Mouse (Mus musculus): ENCODE measurements around the gene Steap2. TPM values are rescaled to one million over a fixed set of nuclear protein-coding genes. Genes with fewer than 3 reads are reported as not detected.

The Steap2 gene
- polyA plus RNA-seq (2015; fragmentation: Nextera tagmentation; extraction: Ambion mirVana): 1.9 and 2.9 TPM in 2 replicates

DNA sequence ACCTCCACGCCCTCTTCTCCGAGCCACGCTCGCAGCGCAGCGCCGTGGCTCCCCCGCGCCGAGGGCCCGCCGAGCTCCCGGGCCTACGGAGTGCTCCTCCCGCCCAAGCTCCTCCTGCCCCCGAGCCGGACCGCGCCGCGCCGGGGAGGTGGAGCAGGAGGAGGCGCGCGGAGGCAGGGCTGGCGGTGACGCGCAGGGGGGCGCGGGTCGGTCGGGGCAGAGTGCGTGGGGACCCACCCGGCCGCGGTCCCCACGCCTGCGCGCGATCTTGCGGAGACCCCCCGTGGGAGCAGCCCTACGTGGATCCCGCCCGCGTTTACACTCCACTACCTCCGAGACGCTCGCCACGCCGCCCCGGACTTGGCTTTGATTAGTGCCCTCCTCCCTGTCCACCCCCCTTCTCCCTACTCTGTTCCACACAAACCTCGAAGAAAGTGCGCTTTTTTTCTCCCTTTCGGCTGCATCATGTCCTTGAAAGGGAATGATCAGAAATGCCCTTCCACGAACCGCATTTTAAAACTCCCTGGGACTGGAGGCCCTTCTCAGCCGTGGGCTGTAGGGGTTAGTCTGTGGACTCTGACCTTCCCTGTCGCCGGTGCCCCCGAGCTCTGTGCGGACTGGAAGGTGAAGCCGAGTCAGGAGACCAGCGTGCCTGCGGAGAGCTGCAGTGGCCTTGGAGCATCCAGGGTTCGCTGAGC lies at the start of gene Steap2:
TSS of gene Steap2 (minus strand) at position 623 of the 698 bp plus-strand sequence.
- no peak within 1 kb of the TSS for H3K27ac ChIP-seq
- H3K4me2 ChIP-seq: peak within 1 kb of the TSS; percentile 92
- under 1% methylated on average over 56 of the region's 66 CpGs for WGBS
- H3K27me3 ChIP-seq: no peaks in the 10 kb centered on the region
- ATAC-seq (replicated peaks; ENCODE audit: insufficient number of reproducible peaks, insufficient read depth, low FRiP score, low read depth): peak; percentile 90
- no peaks in the 10 kb centered on the region for H3K9me3 ChIP-seq (replicated peaks)
- H3K9ac ChIP-seq: peak within 1 kb of the TSS; percentile 79
- H3K36me3 ChIP-seq: no peaks in the 10 kb centered on the region
- H3K4me1 ChIP-seq (replicated peaks): 0 out of 2 replicates have a peak, but pooled peaks cover 3% of the 10 kb centered on the region
- peak within 1 kb of the TSS; percentile 90 for H3K4me3 ChIP-seq

DNA sequence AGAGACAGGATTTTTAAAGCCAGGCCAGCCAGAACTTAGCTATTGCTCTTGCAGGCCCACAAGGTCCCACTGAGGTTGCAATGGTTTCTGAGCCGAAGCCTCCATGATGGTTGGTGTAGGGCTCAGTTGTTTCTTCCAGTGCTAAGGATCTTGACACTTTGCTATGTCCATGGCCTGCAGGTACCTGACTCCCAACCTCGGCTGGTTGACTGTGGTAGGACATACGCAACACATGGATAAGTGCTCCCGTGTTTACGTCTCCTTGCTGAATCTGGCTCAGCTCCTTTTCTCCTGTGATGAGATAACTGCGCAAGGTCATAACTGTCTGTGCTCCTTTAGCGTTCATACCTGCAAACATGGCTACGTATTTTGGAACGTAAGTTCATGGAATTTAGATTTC lies 40.1 kb upstream of the Steap2 start:
- no peaks in the 10 kb centered on the region for H3K36me3 ChIP-seq
- no peak for ATAC-seq (replicated peaks; ENCODE audit: insufficient number of reproducible peaks, insufficient read depth, low FRiP score, low read depth)
- no peak overlapping the region for H3K9ac ChIP-seq
- H3K4me3 ChIP-seq: no peak overlapping the region
- no peak overlapping the region for H3K4me2 ChIP-seq
- no peaks in the 10 kb centered on the region for H3K9me3 ChIP-seq (replicated peaks)
- H3K27ac ChIP-seq: no peak overlapping the region
- H3K27me3 ChIP-seq: no peaks in the 10 kb centered on the region
- no peaks in the 10 kb centered on the region for H3K4me1 ChIP-seq (replicated peaks)
- 88% methylated on average over 9 of the region's 9 CpGs for WGBS

DNA sequence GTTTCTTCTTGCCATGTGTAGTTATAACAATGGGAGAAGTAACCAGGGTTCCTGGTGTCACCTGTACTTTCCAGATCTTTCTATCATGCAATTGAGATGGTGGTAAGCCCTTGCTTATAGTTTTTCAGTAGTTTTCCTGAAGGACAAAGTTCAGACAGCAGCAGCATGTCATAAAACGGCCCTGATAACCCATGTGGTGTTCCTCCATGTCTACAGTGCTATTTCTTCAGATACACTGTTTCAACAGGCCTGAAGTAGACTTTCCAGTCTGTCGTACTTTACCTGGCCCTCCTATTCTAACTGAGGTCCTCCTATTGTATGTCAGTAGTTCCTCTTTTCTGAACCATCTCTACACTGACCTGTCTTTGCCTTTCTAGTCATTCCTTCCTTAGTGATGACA lies 38.5 kb upstream of the Steap2 start:
- Histone ChIP-seq H3K4me2 (no peak overlapping the region), H3K27me3 (no peaks in the 10 kb centered on the region), H3K4me1 (replicated peaks) (no peaks in the 10 kb centered on the region), H3K27ac (no peak overlapping the region), H3K9me3 (replicated peaks) (no peaks in the 10 kb centered on the region), H3K36me3 (no peaks in the 10 kb centered on the region), H3K4me3 (no peak overlapping the region), H3K9ac (no peak overlapping the region)
- no peak for ATAC-seq (replicated peaks; ENCODE audit: insufficient number of reproducible peaks, insufficient read depth, low FRiP score, low read depth)
- 58% methylated on average over 2 of the region's 2 CpGs for WGBS

DNA sequence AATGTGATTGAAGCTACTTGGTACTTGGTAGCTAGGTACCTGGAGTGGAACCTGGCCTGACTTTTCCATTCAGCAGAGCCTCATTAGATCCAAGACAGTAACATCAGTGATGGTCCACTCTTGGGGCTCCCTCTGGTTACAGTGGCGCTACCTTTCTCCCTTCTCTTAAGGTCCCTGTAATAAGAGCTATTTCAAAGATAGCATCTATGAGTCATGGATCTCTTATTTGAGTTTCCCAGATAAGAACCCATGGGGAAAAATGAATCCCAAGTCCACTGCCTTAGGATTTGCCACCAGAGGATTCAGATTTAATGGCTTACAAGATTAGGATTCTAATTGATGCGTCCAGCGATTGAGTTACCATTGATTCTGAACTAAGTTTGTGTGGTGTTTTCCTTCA lies 37.8 kb upstream of the Steap2 start:
- Histone ChIP-seq H3K4me1 (replicated peaks) (no peaks in the 10 kb centered on the region), H3K4me3 (no peak overlapping the region), H3K4me2 (no peak overlapping the region), H3K9me3 (replicated peaks) (no peaks in the 10 kb centered on the region), H3K27me3 (no peaks in the 10 kb centered on the region), H3K27ac (no peak overlapping the region), H3K36me3 (no peaks in the 10 kb centered on the region), H3K9ac (no peak overlapping the region)
- WGBS: 87% methylated on average over 3 of the region's 3 CpGs
- ATAC-seq (replicated peaks; ENCODE audit: insufficient number of reproducible peaks, insufficient read depth, low FRiP score, low read depth): no peak

DNA sequence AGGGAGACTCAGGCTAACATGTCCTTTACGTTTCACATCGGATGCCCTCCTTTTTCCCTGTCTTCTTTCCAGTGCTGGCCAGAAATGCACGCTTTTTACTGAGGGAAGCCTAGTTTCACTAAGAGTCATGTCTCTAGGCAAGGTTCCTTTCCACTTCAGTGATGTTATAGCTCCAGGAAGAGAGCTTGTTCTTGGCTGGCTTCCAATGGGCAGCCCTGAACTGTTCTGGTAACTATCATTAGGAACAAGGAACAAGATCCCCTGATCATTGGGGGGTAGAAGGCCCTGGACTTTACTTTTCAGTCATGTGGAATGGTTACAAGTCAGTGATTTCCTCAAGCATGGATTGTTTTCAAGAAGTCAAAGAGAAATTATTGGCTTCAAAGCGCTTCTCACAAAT lies 35.5 kb upstream of the Steap2 start:
- WGBS: 85% methylated on average over 4 of the region's 4 CpGs
- ATAC-seq (replicated peaks; ENCODE audit: insufficient number of reproducible peaks, insufficient read depth, low FRiP score, low read depth): no peak
- no peaks in the 10 kb centered on the region for H3K27me3 ChIP-seq
- no peaks in the 10 kb centered on the region for H3K9me3 ChIP-seq (replicated peaks)
- no peak overlapping the region for H3K9ac ChIP-seq
- no peaks in the 10 kb centered on the region for H3K4me1 ChIP-seq (replicated peaks)
- H3K27ac ChIP-seq: no peak overlapping the region
- no peak overlapping the region for H3K4me3 ChIP-seq
- H3K36me3 ChIP-seq: no peaks in the 10 kb centered on the region
- no peak overlapping the region for H3K4me2 ChIP-seq

DNA sequence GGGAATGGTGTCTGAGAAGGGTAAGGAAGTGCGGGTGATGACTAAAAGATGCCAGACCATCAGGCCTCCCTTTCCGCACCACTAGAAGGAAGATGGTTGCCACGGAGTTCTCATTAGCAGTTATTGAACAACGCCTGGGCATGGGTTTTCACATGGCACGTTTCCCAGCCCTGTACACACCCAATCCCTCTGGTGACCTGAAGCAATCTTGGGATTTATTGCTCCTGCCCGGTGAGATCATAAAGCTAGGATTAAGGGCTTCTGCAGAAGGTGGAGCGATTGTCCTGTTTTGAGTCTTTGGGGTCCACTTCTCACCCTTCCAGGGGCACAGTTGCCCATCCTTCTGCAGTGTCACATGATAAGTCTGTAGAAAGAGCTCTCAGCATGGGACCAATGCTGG lies 27.8 kb upstream of the Steap2 start:
- Histone ChIP-seq H3K9me3 (replicated peaks) (no peaks in the 10 kb centered on the region), H3K36me3 (no peaks in the 10 kb centered on the region), H3K4me1 (replicated peaks) (no peaks in the 10 kb centered on the region), H3K27ac (no peak overlapping the region), H3K4me3 (no peak overlapping the region), H3K27me3 (no peaks in the 10 kb centered on the region), H3K4me2 (no peak overlapping the region), H3K9ac (no peak overlapping the region)
- 86% methylated on average over 7 of the region's 7 CpGs for WGBS
- ATAC-seq (replicated peaks; ENCODE audit: insufficient number of reproducible peaks, insufficient read depth, low FRiP score, low read depth): no peak

DNA sequence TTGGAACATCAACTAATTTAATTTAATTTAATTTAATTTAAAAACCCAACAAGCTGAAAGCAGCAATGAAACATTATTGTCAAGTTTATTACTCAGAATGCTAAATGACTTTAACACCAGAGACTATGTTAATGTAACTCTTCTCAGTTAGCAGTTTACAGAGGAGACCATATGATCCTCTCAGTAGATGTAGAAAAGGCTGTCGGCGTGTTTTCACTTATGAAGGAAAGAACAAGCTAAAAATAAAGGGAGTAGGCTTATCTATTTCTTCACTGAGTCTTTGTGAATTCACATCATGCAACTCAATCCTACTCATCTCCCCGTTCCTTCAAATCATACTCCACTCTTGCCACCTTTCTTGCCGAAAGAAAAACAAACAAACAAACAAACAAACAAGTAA lies 16.7 kb upstream of the Steap2 start:
- Histone ChIP-seq H3K4me3 (no peak overlapping the region), H3K27ac (no peak overlapping the region), H3K27me3 (no peaks in the 10 kb centered on the region), H3K9ac (no peak overlapping the region), H3K9me3 (replicated peaks) (no peaks in the 10 kb centered on the region), H3K4me1 (replicated peaks) (no peaks in the 10 kb centered on the region), H3K36me3 (no peaks in the 10 kb centered on the region), H3K4me2 (no peak overlapping the region)
- no peak for ATAC-seq (replicated peaks; ENCODE audit: insufficient number of reproducible peaks, insufficient read depth, low FRiP score, low read depth)
- WGBS: 48% methylated on average over 4 of the region's 4 CpGs

DNA sequence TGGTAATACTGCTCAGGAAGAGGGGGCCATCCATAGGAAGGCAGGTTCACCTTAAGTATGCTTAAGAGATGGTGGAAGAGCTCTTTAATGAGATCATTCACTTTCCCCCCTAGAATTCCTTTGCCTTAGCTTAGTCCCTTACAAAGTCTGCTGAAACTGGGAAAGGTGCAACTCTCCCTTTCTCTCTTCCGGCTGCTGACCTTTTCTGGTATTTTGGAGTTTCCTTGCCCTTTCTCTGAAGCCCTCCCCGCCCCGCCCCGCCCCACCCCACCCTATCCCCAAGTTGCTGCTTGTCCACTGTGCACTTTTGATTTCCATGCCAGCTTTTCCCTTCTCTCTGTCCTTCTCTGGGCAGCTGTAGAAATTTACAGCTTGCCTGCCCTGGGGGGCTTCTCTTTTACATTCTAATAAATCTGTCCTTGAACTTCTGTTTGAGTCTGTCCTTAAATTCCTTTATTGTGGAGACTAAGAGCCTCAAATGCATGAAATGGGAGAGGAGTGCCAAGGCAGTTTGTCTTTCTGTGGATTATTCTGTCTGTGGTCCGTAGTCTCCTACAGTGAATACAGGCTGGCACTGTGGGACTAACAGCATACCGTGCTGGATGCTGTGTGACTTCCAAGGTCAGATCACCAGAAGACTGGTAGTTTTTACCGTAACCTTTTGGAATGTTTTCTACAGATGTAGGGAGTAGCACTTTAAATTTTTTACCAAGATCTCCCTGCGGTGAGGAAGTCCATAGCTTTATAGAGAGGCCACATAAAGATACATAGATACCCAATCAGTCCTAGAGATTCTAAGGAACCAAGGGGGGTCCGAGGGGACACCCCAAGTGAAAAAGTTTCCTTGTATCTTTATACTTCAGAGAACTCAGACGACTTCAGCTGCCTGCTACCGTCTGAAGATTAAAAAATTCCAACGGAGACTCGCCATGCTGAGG lies 13.2 kb upstream of the Steap2 start:
- WGBS: 63% methylated on average over 13 of the region's 13 CpGs
- ATAC-seq (replicated peaks; ENCODE audit: insufficient number of reproducible peaks, insufficient read depth, low FRiP score, low read depth): no peak
- Histone ChIP-seq H3K9ac (no peak overlapping the region), H3K27ac (no peak overlapping the region), H3K36me3 (no peaks in the 10 kb centered on the region), H3K27me3 (no peaks in the 10 kb centered on the region), H3K4me2 (no peak overlapping the region), H3K4me1 (replicated peaks) (no peaks in the 10 kb centered on the region), H3K4me3 (no peak overlapping the region), H3K9me3 (replicated peaks) (no peaks in the 10 kb centered on the region)

DNA sequence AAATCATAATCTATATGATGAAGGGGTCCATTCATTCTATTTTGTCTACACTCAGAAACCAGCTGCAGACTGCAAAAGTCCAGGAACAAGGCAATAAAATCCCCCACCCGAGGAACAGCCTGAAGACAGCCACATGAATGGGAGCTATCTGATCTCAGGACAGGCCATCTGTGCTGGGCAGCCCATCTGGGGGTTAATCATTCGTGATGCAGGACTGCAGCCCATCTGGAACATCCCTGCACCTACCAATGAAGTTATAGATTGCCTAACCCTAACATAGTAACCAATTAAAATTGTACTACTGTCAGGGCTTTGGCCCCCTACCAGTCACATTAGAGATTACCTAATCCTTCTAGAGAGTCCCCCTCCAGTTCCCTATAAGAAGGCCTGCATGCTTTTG lies 10.6 kb upstream of the Steap2 start:
- no peaks in the 10 kb centered on the region for H3K9me3 ChIP-seq (replicated peaks)

DNA sequence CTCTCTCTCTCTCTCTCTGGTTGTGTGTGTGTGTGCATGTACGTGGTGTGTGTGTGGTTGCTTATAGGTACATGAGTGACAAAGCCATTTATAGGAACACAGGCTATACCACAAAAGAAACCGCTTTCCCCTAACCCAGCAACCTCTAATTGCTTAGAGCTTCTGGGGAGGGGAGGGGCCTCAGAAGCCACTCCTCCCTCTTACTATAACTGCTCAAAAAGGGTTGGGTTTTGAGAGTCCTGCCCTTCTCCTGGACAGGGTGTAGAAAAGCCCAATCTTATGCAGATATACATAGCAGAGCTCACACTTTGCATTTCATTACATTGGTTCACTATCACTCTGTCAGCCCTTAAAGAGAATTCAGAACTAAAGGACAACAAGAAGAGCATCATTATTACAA lies 6.0 kb upstream of the Steap2 start:
- Histone ChIP-seq H3K27me3 (no peaks in the 10 kb centered on the region), H3K4me2 (no peak overlapping the region), H3K36me3 (no peaks in the 10 kb centered on the region), H3K27ac (no peak overlapping the region), H3K9ac (no peak overlapping the region), H3K9me3 (replicated peaks) (no peaks in the 10 kb centered on the region), H3K4me1 (replicated peaks) (no peaks in the 10 kb centered on the region), H3K4me3 (no peak overlapping the region)
- WGBS: 67% methylated on average over 2 of the region's 2 CpGs
- no peak for ATAC-seq (replicated peaks; ENCODE audit: insufficient number of reproducible peaks, insufficient read depth, low FRiP score, low read depth)

More for the DNA sequence above, 10.6 kb upstream of the Steap2 start:
- Histone ChIP-seq H3K4me3 (no peak overlapping the region), H3K4me2 (no peak overlapping the region), H3K36me3 (no peaks in the 10 kb centered on the region), H3K27me3 (no peaks in the 10 kb centered on the region), H3K9ac (no peak overlapping the region), H3K4me1 (replicated peaks) (no peaks in the 10 kb centered on the region), H3K27ac (no peak overlapping the region)
- 40% methylated on average over 2 of the region's 2 CpGs for WGBS
- no peak for ATAC-seq (replicated peaks; ENCODE audit: insufficient number of reproducible peaks, insufficient read depth, low FRiP score, low read depth)

DNA sequence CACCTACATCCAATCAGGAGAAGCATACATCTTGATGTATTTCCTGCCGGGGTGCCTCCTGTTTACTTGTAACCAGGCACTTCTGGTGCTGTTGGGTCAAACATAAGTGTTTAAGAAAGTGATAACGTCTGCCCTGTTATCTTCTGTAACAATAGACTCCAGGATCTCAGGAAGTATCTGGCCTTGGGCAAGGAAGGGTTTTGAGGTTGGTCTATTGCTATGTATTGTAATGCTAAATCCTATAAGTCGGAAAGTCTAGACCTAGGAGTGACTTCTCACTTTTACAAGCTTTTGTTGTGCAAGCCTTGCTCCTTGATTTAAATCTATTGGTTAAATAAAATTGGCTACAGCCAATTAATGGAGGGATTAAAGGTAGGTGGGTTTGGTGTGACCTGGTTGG lies 4.5 kb upstream of the Steap2 start:
- no peak overlapping the region for H3K4me2 ChIP-seq
- H3K9ac ChIP-seq: no peak overlapping the region
- WGBS: 47% methylated on average over 3 of the region's 3 CpGs
- no peak for ATAC-seq (replicated peaks; ENCODE audit: insufficient number of reproducible peaks, insufficient read depth, low FRiP score, low read depth)
- no peaks in the 10 kb centered on the region for H3K27me3 ChIP-seq
- H3K36me3 ChIP-seq: no peaks in the 10 kb centered on the region
- no peak overlapping the region for H3K4me3 ChIP-seq
- H3K27ac ChIP-seq: no peak overlapping the region
- H3K4me1 ChIP-seq (replicated peaks): no peaks in the 10 kb centered on the region
- H3K9me3 ChIP-seq (replicated peaks): no peaks in the 10 kb centered on the region

Data from heart, embryonic 15.5 days (tissue).